Mouse (Mus musculus): Measurements from ENCODE around the gene Ankrd11. TPM values are rescaled to one million over a fixed set of nuclear protein-coding genes. Genes with fewer than 3 reads are reported as not detected.

Ankrd11 gene
- polyA plus RNA-seq, 1 experiment from 2014 or later = 53.8 TPM

DNA sequence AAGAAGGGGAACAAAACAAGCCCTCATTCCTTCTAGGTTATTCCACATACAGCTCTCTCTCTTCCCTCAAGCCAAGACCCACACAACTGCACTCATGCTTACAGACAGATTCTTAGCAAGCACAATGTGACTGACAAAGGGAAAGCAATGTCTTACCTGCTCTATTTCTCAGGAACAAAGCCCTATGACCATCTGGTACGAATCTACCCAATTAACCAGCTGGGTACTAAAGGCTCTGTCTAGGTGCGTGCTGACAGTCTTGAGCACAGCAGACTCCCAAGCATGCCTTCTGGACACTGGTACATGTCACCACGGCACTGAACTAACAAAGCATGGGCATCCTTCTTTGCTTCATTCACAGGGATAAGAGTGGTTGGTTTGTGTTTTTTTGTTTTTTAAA, 103.9 kb downstream of the Ankrd11 start:
- Histone ChIP-seq H3K27me3 (replicated peaks; ENCODE audit: control insufficient read depth, insufficient read depth, low read length) (no peaks in the 10 kb centered on the region), H3K27ac (ENCODE audit: low read depth, low read length) (peak overlapping the region; percentile 45; the same call in 1 of the 2 replicates), H3K36me3 (ENCODE audit: control insufficient read depth, insufficient read depth, low read length) (no peaks in the 10 kb centered on the region), H3K4me1 (replicated peaks; ENCODE audit: control insufficient read depth, insufficient read depth, low read length) (peaks cover 55% of the 10 kb centered on the region), H3K9ac (ENCODE audit: low read depth, low read length) (no peak overlapping the region), H3K4me3 (ENCODE audit: low read depth, low read length) (no peak overlapping the region), H3K4me2 (no peak overlapping the region), H3K9me3 (ENCODE audit: control insufficient read depth, low read length) (no peaks in the 10 kb centered on the region)
- WGBS = 82% methylated on average over 3 of the region's 3 CpGs
- DNase-seq (ENCODE audit: low spot score) = no peak
- ATAC-seq (replicated peaks; ENCODE audit: low FRiP score) = no peak

DNA sequence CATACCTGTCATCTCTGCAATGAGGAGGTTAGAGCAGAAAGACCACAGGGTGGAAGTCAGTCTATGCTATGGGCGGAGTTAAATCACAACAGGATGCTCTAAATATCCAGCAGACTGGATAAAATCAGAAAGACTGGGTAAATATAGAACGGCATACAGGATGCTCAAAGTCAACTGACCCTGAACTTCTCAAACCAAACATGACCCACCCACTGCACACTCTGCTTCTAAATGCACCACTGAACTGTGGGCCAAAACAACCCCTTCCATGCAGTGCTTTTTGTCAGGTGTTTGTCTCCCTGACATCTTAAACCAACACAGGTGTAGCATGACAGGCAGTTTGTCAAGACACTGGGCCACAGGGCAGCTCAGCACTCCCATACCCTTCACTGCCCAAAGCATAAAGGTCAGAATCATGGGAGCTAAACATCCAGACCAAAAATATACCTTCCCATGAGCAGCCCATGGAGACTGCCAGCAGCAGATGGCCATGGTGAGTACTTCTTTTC, 104.5 kb downstream of the Ankrd11 start:
- WGBS = 76% methylated on average over 2 of the region's 2 CpGs
- Histone ChIP-seq H3K9ac (ENCODE audit: low read depth, low read length) (no peak overlapping the region), H3K4me1 (replicated peaks; ENCODE audit: control insufficient read depth, insufficient read depth, low read length) (peaks cover 60% of the 10 kb centered on the region), H3K36me3 (ENCODE audit: control insufficient read depth, insufficient read depth, low read length) (no peaks in the 10 kb centered on the region), H3K9me3 (ENCODE audit: control insufficient read depth, low read length) (no peaks in the 10 kb centered on the region), H3K4me3 (ENCODE audit: low read depth, low read length) (no peak overlapping the region), H3K27me3 (replicated peaks; ENCODE audit: control insufficient read depth, insufficient read depth, low read length) (no peaks in the 10 kb centered on the region), H3K27ac (ENCODE audit: low read depth, low read length) (peak overlapping the region; percentile 45; the same call in 1 of the 2 replicates), H3K4me2 (no peak overlapping the region)
- ATAC-seq (replicated peaks; ENCODE audit: low FRiP score) (no peak), DNase-seq (ENCODE audit: low spot score) (no peak)

DNA sequence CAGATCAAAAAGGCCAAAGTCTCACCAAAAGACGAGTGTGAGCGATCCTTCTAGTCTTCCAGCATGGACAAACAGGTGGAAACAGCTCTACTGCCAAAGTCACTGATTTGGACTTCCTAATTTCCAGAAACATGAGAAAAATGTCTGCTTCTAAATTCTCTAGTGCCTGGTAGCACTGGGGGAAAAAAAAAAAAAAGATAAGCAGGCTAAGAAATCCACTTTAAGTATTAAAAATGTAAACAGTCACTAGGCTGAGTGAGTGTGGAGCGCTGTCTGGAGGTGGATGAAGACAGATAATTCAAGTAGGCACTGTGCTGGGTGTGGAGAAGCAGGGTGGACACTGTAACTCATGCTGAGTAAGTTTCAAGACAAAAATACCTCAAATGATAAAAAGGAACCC, 106.2 kb downstream of the Ankrd11 start:
- no peak overlapping the region for H3K4me2 ChIP-seq
- H3K36me3 ChIP-seq (ENCODE audit: control insufficient read depth, insufficient read depth, low read length) = no peaks in the 10 kb centered on the region
- H3K9me3 ChIP-seq (ENCODE audit: control insufficient read depth, low read length) = no peaks in the 10 kb centered on the region
- ATAC-seq (replicated peaks; ENCODE audit: low FRiP score) (no peak), DNase-seq (ENCODE audit: low spot score) (no peak)
- no peaks in the 10 kb centered on the region for H3K27me3 ChIP-seq (replicated peaks; ENCODE audit: control insufficient read depth, insufficient read depth, low read length)
- WGBS = 77% methylated on average over 3 of the region's 3 CpGs
- no peak overlapping the region for H3K27ac ChIP-seq (ENCODE audit: low read depth, low read length)
- no peak overlapping the region for H3K4me3 ChIP-seq (ENCODE audit: low read depth, low read length)
- H3K9ac ChIP-seq (ENCODE audit: low read depth, low read length) = no peak overlapping the region
- H3K4me1 ChIP-seq (replicated peaks; ENCODE audit: control insufficient read depth, insufficient read depth, low read length) = peaks cover 70% of the 10 kb centered on the region

DNA sequence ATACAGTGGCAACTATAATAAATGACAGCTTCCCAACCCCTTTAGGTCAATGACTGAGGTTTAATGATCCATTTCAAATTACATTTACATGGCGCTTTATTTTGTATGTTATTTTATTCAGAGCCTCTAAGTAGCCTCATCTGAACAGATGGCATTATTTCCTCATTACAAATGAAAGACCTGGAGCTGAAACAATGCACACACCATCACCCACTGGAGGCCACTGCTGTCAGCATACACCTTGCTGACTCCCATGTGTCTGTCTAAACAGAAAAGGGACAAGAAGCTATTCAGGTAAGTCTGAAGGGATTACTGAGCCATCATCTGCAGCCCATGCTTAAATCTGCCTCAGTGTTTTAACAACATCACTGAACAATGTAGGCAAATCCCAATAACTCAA, 107.0 kb downstream of the Ankrd11 start:
- peaks cover 75% of the 10 kb centered on the region for H3K4me1 ChIP-seq (replicated peaks; ENCODE audit: control insufficient read depth, insufficient read depth, low read length)

DNA sequence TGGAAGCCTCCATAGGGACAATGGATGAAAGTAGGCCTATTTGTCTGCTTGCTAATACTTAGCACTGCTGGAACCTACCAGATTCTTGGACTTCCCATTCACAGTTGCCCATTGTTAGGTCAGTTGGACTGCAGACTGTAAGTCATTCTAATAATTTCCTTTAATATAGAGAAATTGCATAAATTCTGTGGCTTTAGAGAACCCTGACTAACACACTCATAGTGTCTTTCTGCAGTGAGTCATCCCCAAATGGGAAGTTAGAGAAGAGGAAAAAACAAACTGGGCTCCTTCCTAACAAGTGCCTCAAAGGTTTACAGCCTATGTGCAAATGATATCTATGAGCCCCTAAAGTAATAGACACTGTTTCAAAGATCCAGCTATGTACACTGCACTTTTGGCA, 108.1 kb downstream of the Ankrd11 start:
- Histone ChIP-seq H3K4me3 (ENCODE audit: low read depth, low read length) (no peak overlapping the region), H3K27me3 (replicated peaks; ENCODE audit: control insufficient read depth, insufficient read depth, low read length) (no peaks in the 10 kb centered on the region), H3K9ac (ENCODE audit: low read depth, low read length) (no peak overlapping the region), H3K4me1 (replicated peaks; ENCODE audit: control insufficient read depth, insufficient read depth, low read length) (peaks cover 66% of the 10 kb centered on the region), H3K27ac (ENCODE audit: low read depth, low read length) (no peak overlapping the region), H3K9me3 (ENCODE audit: control insufficient read depth, low read length) (no peaks in the 10 kb centered on the region), H3K4me2 (no peak overlapping the region), H3K36me3 (ENCODE audit: control insufficient read depth, insufficient read depth, low read length) (no peaks in the 10 kb centered on the region)
- ATAC-seq (replicated peaks; ENCODE audit: low FRiP score) = no peak
- DNase-seq (ENCODE audit: low spot score) = no peak

More for the DNA sequence above, 107.0 kb downstream of the Ankrd11 start:
- 83% methylated on average over 1 of the region's 1 CpGs for WGBS
- ATAC-seq (replicated peaks; ENCODE audit: low FRiP score) (no peak), DNase-seq (ENCODE audit: low spot score) (no peak)
- Histone ChIP-seq H3K27me3 (replicated peaks; ENCODE audit: control insufficient read depth, insufficient read depth, low read length) (no peaks in the 10 kb centered on the region), H3K9ac (ENCODE audit: low read depth, low read length) (no peak overlapping the region), H3K4me2 (no peak overlapping the region), H3K9me3 (ENCODE audit: control insufficient read depth, low read length) (no peaks in the 10 kb centered on the region), H3K27ac (ENCODE audit: low read depth, low read length) (no peak overlapping the region), H3K4me3 (ENCODE audit: low read depth, low read length) (no peak overlapping the region), H3K36me3 (ENCODE audit: control insufficient read depth, insufficient read depth, low read length) (no peaks in the 10 kb centered on the region)

DNA sequence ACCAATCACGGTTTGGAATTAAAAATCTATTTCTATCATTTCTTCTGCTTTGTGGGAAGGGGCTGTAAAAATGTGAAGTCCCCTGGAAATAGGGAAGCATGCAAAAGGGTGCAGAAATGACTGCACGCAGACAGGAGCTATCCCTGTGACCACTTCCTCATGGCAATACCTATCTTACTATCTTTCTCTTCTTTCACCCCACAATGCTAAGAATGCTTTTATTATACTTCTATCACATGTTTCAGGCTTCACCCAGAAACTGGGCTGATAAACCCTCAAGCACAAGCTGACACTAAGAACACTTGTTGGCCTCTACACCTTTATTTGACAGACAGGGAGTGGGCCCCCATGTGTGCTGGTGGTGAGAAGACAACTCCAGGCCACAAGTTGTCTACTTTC, 109.5 kb downstream of the Ankrd11 start:
- no peak overlapping the region for H3K4me3 ChIP-seq (ENCODE audit: low read depth, low read length)
- no peak overlapping the region for H3K4me2 ChIP-seq
- WGBS = 53% methylated on average over 2 of the region's 2 CpGs
- DNase-seq (ENCODE audit: low spot score) = no peak
- no peak overlapping the region for H3K9ac ChIP-seq (ENCODE audit: low read depth, low read length)
- no peaks in the 10 kb centered on the region for H3K27me3 ChIP-seq (replicated peaks; ENCODE audit: control insufficient read depth, insufficient read depth, low read length)
- peaks cover 58% of the 10 kb centered on the region for H3K4me1 ChIP-seq (replicated peaks; ENCODE audit: control insufficient read depth, insufficient read depth, low read length)
- no peaks in the 10 kb centered on the region for H3K36me3 ChIP-seq (ENCODE audit: control insufficient read depth, insufficient read depth, low read length)
- no peak for ATAC-seq (replicated peaks; ENCODE audit: low FRiP score)
- no peak overlapping the region for H3K27ac ChIP-seq (ENCODE audit: low read depth, low read length)
- H3K9me3 ChIP-seq (ENCODE audit: control insufficient read depth, low read length) = no peaks in the 10 kb centered on the region

DNA sequence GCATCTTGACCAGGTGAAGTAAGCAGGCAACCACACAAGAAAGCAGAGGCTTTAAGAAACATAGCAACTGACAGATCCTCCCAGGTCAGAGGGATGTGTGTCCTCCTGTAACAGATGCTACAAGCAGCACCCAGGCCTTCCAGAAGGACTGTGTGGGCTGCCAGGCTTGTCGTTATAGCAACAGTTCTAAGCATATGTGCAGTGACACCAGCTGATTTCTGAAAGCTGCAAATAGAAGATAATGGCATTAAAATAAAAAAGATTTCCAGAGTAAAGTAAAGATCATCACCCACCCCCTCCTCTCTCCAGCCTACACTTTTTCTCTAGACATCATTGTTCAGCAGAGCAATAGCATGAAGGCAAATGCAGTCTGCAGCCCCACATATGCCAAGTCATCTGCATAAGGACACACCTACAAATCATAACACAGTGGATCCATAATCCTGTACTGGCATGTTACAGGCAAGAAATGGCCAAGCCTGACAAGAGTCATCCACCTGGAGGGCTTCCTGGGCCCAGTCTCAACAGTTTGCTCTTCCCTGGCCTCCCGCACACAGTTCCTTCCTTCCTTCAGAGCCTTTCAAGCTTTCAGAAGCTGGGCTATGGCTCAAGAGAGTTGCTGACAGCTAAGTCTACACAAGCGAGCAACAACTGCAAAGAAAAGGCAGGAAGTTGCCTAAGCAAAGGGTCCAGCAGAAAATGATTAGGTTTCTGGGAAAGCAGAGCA, 110.1 kb downstream of the Ankrd11 start:
- Histone ChIP-seq H3K36me3 (ENCODE audit: control insufficient read depth, insufficient read depth, low read length) (no peaks in the 10 kb centered on the region), H3K9me3 (ENCODE audit: control insufficient read depth, low read length) (no peaks in the 10 kb centered on the region), H3K4me1 (replicated peaks; ENCODE audit: control insufficient read depth, insufficient read depth, low read length) (peaks cover 55% of the 10 kb centered on the region), H3K27ac (ENCODE audit: low read depth, low read length) (no peak overlapping the region), H3K9ac (ENCODE audit: low read depth, low read length) (no peak overlapping the region), H3K4me2 (no peak overlapping the region), H3K27me3 (replicated peaks; ENCODE audit: control insufficient read depth, insufficient read depth, low read length) (no peaks in the 10 kb centered on the region), H3K4me3 (ENCODE audit: low read depth, low read length) (no peak overlapping the region)
- WGBS = 48% methylated on average over 3 of the region's 3 CpGs
- ATAC-seq (replicated peaks; ENCODE audit: low FRiP score) (no peak), DNase-seq (ENCODE audit: low spot score) (no peak)

DNA sequence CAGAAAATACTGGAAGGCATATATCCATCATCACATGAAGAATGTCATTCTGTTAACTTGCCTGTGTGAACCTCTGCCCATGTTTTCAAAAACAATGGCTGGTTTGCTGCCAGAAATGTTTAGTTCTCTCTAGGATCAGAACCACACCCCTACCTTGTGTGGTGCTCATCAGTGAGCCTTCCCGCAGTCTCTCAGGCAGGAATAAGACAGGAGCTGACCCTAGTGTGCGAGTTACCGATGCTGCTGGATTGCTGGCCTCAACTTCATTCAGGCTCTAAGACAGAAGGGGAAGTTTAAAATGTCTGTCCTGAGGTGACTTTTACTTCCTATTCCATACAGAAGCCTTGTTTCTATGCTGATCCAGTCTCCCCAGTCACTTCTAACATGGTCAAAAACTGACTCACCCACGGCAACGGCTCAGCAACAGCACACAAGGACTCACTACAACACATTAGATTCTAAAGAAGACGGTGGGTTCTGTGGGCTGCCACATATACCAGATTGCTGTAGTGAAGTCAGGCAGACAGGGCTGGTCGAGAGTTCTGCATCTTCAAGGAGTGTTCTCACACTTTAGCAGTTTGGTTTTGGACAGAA, 113.3 kb downstream of the Ankrd11 start:
- Histone ChIP-seq H3K4me2 (no peak overlapping the region), H3K4me3 (ENCODE audit: low read depth, low read length) (no peak overlapping the region), H3K36me3 (ENCODE audit: control insufficient read depth, insufficient read depth, low read length) (no peaks in the 10 kb centered on the region), H3K9me3 (ENCODE audit: control insufficient read depth, low read length) (no peaks in the 10 kb centered on the region), H3K4me1 (replicated peaks; ENCODE audit: control insufficient read depth, insufficient read depth, low read length) (peaks cover 55% of the 10 kb centered on the region), H3K27ac (ENCODE audit: low read depth, low read length) (no peak overlapping the region), H3K27me3 (replicated peaks; ENCODE audit: control insufficient read depth, insufficient read depth, low read length) (no peaks in the 10 kb centered on the region), H3K9ac (ENCODE audit: low read depth, low read length) (no peak overlapping the region)
- no peak for DNase-seq (ENCODE audit: low spot score)
- no peak for ATAC-seq (replicated peaks; ENCODE audit: low FRiP score)
- WGBS = 69% methylated on average over 7 of the region's 7 CpGs

DNA sequence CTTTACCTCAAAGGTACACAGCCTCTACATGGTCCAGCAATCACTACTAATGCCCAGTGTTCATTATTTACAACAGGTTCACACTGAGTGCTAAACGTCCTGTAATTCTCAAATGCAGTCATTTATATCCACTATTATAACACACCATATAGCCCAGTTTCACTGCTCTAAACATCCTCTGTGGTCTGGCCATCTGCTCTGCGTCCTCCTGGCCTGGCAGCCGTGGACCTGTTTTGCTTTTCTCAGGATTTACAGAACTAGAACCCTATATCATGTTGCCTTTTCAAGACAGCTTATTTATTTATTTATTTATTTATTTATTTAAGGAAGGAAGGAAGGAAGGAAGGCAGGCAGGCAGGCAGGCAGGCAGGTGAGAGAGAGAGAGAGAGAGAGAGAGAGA, 114.2 kb downstream of the Ankrd11 start:
- no peak overlapping the region for H3K9ac ChIP-seq (ENCODE audit: low read depth, low read length)
- no peak overlapping the region for H3K4me2 ChIP-seq
- H3K27me3 ChIP-seq (replicated peaks; ENCODE audit: control insufficient read depth, insufficient read depth, low read length) = no peaks in the 10 kb centered on the region
- peaks cover 54% of the 10 kb centered on the region for H3K4me1 ChIP-seq (replicated peaks; ENCODE audit: control insufficient read depth, insufficient read depth, low read length)
- 81% methylated on average over 3 of the region's 3 CpGs for WGBS
- no peak overlapping the region for H3K27ac ChIP-seq (ENCODE audit: low read depth, low read length)
- no peaks in the 10 kb centered on the region for H3K9me3 ChIP-seq (ENCODE audit: control insufficient read depth, low read length)
- no peak for DNase-seq (ENCODE audit: low spot score)
- no peaks in the 10 kb centered on the region for H3K36me3 ChIP-seq (ENCODE audit: control insufficient read depth, insufficient read depth, low read length)
- no peak for ATAC-seq (replicated peaks; ENCODE audit: low FRiP score)
- no peak overlapping the region for H3K4me3 ChIP-seq (ENCODE audit: low read depth, low read length)
